Mouse (Mus musculus): Measurements from ENCODE around the gene Lrriq4.
A peak's percentile ranks its signal among the peaks of the same experiment; 100 is the strongest.

The Lrriq4 gene

GRCm38 (mm10) chr3:30644207-30644606 is at the start of gene Lrriq4:
Gene Lrriq4 (plus strand): TSS chr3:30644507.
- no peak for DNase-seq (ENCODE audit: low spot score)

DNA sequence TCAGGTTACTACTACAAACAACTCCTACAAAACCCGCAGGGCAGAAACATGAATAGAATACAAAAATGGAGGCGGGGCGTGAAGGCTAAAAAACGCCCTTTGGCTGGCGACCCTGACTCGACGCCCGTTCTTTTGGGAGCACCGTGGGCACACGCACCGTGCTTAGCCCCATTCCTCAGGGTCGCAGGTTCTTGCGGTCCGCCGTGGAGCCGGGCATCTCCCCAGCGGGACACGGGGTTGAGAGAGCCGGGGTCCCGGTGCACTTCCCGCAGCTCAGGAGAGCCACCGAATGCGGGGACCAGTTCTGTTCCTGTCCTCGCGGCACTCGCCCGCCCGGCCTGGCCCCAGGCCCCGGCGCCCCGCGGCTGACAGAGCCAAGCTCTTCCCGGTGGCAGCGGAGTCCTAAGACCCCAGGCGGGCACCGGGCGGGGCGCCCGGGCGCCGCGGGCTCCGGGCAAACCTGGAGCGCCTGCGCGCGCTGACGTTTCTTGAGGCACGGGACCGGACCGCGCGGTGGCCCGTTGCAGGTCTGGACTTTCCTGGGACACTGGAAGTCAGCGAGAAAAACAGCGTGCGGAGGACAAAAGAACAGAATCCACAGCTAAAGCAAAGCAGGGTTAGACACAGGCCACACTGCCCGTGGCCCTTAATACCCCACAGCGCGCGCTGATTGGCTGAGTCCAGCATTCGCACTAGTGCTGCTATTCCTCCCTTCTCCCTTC is 49.0 kb upstream of the Lrriq4 start:
- DNase-seq (ENCODE audit: low spot score): no peak

- DNase-seq (ENCODE audit: low spot score): no peak
Measured at GRCm38 (mm10) chr3:30597271-30597670, 47.0 kb upstream of the Lrriq4 start.

DNA sequence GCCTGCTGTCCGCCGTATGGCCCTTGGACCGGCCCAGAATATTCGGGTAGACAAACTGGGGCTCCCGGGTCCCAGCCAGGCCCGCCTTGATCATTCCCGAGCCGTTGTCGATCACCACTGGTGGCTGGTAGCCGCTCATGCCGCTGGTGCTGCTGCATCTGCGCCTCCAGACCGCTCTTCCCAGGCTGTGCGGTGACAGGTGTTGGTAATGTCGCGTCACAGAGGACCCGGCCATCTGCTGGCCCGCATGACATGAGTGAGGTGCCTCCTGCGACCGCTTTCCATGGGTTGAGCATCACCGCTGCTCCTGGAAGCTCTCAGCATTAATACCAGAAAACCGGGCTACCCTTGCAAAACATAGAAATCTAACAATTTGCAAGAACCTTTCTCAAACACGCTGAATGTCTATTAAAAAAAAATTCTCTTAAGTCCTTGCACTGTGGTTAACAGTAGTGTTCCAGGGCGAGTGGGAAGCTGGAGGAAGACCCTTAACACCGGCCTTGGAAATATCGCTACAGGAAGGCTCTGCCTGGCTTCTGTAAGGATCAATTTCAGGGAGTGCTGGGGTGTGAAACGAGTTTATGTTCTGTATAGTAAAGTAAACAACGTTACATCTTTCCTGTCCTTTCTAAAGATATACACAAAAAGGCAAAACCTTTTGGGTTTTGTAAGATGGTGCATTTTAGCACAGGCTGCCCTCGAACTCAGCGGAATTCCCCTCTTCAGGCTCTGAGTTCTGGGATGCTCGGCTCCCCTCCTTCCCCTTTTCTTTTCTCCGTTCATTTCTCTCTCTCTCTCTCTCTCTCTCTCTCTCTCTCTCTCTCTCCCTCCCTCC is 44.4 kb upstream of the Lrriq4 start, which contains the start of gene Actrt3:
Gene Actrt3 (minus strand): TSS at position 229 of the 835 bp plus-strand sequence.
- DNase-seq (ENCODE audit: low spot score): no peak

DNA sequence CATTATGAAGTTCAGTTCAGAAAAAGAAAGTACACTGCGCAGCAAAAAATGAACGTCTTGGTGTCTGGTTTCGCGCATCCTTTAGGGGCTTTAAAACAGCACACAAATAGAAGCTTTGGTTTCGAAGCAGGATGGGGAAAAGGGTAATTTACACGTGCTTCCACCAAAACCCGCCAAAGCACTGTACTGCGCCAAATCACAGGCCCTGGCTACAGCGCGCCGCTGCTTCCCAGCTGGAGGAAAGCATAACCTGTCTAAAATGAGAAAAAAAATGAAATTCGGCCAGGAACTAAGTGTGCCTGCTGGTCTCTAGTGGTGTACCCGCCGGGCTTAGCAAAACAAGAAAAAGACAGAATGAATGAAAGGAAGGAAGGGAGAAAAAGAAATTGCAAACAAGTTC is 43.6 kb upstream of the Lrriq4 start:
- DNase-seq (ENCODE audit: low spot score): no peak

- DNase-seq (ENCODE audit: low spot score): peak; percentile 79
Measured at GRCm38 (mm10) chr3:30601175-30601574, 43.1 kb upstream of the Lrriq4 start.

GRCm38 (mm10) chr3:30601610-30602064 is 42.7 kb upstream of the Lrriq4 start:
- no peak for DNase-seq (ENCODE audit: low spot score)

GRCm38 (mm10) chr3:30602065-30602739 is 42.1 kb upstream of the Lrriq4 start, which contains the start of gene Mynn:
Gene Mynn (plus strand): TSS chr3:30602065.
- DNase-seq (ENCODE audit: low spot score): peak; percentile 96

- no peak for DNase-seq (ENCODE audit: low spot score)
Measured at GRCm38 (mm10) chr3:30602740-30603098, 41.6 kb upstream of the Lrriq4 start.

DNA sequence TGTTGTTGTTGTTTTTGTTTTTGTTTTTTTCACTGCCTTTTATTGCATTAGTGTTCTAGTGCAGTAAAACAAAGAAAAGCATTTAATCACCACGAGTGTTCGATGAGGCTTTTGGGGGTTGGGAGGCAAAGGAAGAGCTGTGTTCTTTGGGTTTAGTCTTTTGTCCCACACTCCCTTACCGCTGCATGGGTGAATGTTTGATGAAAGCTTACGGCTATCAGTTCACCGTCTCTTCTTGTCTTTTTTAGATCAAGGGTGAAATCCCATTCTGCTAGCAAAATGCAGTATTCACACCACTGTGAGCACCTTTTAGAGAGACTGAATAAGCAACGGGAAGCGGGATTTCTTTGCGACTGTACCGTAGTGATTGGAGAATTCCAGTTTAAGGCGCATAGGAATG is 41.1 kb upstream of the Lrriq4 start:
- no peak for DNase-seq (ENCODE audit: low spot score)

DNA sequence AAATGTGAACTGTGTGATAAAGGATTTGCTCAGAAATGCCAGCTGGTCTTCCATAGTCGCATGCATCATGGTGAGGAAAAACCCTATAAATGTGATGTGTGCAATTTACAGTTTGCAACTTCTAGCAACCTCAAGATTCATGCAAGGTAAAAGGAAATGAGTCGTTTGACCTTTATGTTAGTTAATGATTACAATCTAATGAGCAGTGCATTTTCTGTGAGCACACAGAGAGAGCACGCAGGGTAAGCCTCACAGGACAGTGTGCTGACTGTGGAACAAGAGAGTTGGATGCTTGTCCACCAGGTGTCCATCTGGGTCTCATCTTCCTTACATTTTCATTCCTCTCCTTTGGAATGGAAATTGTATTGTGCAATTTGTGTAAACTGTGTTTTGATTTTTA is 35.3 kb upstream of the Lrriq4 start:
- DNase-seq (ENCODE audit: low spot score): no peak

GRCm38 (mm10) chr3:30610930-30611329 is 33.4 kb upstream of the Lrriq4 start:
- DNase-seq (ENCODE audit: low spot score): no peak

- no peak for DNase-seq (ENCODE audit: low spot score)
Measured at GRCm38 (mm10) chr3:30620132-30620531, 24.2 kb upstream of the Lrriq4 start.

GRCm38 (mm10) chr3:30633681-30634080 is 10.6 kb upstream of the Lrriq4 start:
- DNase-seq (ENCODE audit: low spot score): no peak

- DNase-seq (ENCODE audit: low spot score): no peak
Measured at GRCm38 (mm10) chr3:30635629-30636028, 8.7 kb upstream of the Lrriq4 start.

DNA sequence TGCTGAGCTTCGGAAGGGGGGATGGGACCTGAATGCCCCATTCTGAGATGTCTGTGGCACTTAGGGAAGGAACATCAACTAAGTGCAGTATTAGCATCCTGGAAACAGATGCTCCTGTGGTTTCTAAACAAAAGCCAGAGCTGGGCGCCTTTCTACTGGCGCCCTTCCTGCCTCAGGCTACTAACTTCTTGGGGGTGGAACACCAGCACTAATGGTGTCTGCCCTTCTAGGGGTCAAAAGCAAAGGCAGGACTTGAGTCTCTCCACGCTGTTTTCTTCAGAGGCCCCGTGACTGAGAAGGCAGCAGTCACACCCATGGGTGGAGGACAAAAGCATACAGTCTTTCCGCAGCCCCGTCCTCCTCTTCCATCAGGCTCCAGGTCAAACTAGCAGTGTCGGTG is 2.5 kb downstream of the Lrriq4 start:
- no peak for DNase-seq (ENCODE audit: low spot score)

DNA sequence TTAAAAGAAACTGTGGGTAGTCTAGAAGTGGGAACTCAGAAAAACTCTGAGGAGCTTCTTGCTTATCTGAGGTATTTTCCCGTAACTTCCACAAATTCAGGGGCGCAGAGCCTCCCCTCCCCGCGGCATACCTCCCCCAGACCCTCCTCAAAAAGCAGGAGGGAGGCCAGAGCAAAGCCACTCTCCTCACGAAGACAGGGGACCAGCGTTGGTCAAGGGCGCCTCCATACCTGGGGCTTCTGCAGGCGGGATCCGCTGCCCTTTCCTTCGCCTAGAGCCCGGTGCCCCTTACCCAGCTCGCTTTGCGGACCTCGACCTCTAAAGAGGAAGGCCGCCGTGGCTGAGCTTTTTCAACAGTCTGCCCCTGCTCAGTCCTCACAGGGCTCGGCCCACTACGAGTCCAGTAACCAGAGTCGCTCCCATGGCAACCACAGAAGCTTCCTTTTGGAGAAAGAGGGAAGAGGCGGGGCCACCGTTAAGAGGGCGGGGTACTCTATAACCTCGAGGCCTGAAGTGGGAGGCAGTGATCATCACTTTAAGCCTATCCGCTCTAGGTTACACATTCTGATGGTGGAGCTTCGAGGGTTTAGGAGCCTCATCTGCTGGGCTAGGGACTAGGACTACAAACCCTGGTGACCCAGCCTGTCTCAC is 3.3 kb downstream of the Lrriq4 start, which contains the start of gene Lrrc34:
Gene Lrrc34 (minus strand): TSS at position 430 of the 651 bp plus-strand sequence.
- DNase-seq (ENCODE audit: low spot score): no peak

GRCm38 (mm10) chr3:30648466-30648865 is 4.2 kb downstream of the Lrriq4 start:
- no peak for DNase-seq (ENCODE audit: low spot score)

- no peak for DNase-seq (ENCODE audit: low spot score)
Measured at GRCm38 (mm10) chr3:30650062-30650841, 5.9 kb downstream of the Lrriq4 start.

- no peak for DNase-seq (ENCODE audit: low spot score)
Measured at GRCm38 (mm10) chr3:30655937-30656336, 11.6 kb downstream of the Lrriq4 start.

- no peak for DNase-seq (ENCODE audit: low spot score)
Measured at GRCm38 (mm10) chr3:30658486-30658885, 14.2 kb downstream of the Lrriq4 start.

Measured in left cerebral cortex, adult 11 months (tissue).